Mouse (Mus musculus) forebrain, embryonic 14.5 days (tissue): ENCODE measurements around the gene Gria1. TPM values are rescaled to one million over a fixed set of nuclear protein-coding genes. Genes with fewer than 3 reads are reported as not detected.
A peak's percentile ranks its signal among the peaks of the same experiment; 100 is the strongest.

Source experiments
- ATAC-seq: fragments of 200-750 bp; cut with Nextera tagmentation; 2 replicates; pipeline ENCODE4 v1.8.0; 2017; ENCODE audit warnings: mild to moderate bottlenecking, moderate library complexity
- DNase-seq: peaks from one replicate; pipeline ENCODE4 v3.0.0-alpha.2; 2015; ENCODE audit warnings: low spot score
- H3K27ac ChIP-seq: fragments of 300-500 bp; sonication (generic); 2 replicates; pipeline ENCODE4 v1.5.1; 2014; ENCODE audit warnings: low read depth, mild to moderate bottlenecking, control low read depth, low read length, moderate library complexity
- H3K27me3 ChIP-seq: fragments of 300-500 bp; sonication (generic); replicated peaks from 2 replicates; pipeline ENCODE4 v1.6.1; 2014; ENCODE audit warnings: low read length, control low read depth, mixed read lengths; ENCODE audit not compliant: control insufficient read depth, insufficient read depth
- H3K36me3 ChIP-seq: fragments of 300-500 bp; sonication (generic); 2 replicates; pipeline ENCODE4 v1.6.1; 2014; ENCODE audit warnings: low read length, control low read depth; ENCODE audit not compliant: control insufficient read depth, insufficient read depth
- H3K4me1 ChIP-seq: fragments of 300-500 bp; sonication (generic); 2 replicates; pipeline ENCODE4 v1.6.1; 2014; ENCODE audit warnings: antibody characterized with exemption, low read length, control low read depth; ENCODE audit not compliant: control insufficient read depth, insufficient read depth
- H3K4me2 ChIP-seq: fragments of 300-500 bp; sonication (generic); 2 replicates; pipeline ENCODE4 v1.6.1; 2014; ENCODE audit warnings: mild to moderate bottlenecking, control low read depth, low read length
- H3K4me3 ChIP-seq: fragments of 300-500 bp; sonication (generic); 2 replicates; pipeline ENCODE4 v1.5.1; 2014; ENCODE audit warnings: low read depth, low read length, control low read depth
- H3K9ac ChIP-seq: fragments of 300-500 bp; sonication (generic); 2 replicates; pipeline ENCODE4 v1.6.1; 2014; ENCODE audit warnings: mild to moderate bottlenecking, low read length, control low read depth, moderate library complexity
- H3K9me3 ChIP-seq: fragments of 300-500 bp; sonication (generic); replicated peaks from 2 replicates; pipeline ENCODE4 v1.6.1; 2016; ENCODE audit warnings: low read length, control low read depth, mixed read lengths; ENCODE audit not compliant: control insufficient read depth
- WGBS: fragments of 180-500 bp; shearing (Covaris S2); extraction: QIAGEN DNeasy Blood & Tissue Kit; methylation state at CpG from one replicate; pipeline ENCODE4 v1.1.7; 2014; 5-methylcytosine and 5-hydroxymethylcytosine counted together
- polyA plus RNA-seq: library from polyadenylated mRNA; unstranded; fragments of >200 nt; fragmentation: Nextera tagmentation; extraction: Ambion mirVana; gene quantifications from 2 replicates; pipeline ENCODE4 v1.2.1, GENCODE M21; 2014

The Gria1 gene
- polyA plus RNA-seq, result 22.1 and 37.5 TPM in 2 replicates

DNA sequence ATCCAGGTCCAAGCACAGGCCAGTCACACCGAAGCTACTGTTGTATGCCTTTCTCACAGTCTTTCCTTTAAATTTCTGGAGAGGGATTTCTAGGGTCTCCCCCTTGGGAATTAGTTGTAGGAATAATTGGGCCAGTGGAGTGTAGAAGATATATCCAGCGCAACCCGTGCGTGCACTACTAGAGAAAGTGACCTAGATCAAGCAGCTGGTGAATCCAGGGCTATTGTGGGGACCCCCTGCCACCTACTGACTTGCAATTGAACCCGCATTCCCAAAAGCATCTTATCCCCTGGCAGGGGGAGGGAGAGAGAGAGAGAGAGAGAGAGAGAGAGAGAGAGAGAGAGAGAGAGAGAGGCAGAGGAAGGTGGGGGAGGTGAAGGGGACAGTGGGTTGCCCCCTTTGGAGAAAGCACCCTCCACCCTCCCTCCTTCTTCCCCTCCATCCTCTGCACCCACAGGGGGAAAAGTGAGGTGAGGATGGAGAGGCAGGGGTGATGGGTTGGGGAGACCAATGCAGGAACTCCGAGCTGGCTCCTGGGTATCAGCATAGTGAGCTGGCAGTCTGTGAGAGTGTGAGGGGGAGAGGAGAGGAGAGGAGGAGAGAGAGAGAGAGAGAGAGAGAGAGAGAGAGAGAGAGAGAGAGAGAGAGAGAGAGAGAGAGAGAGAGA, at the start of gene Gria1:
Gene Gria1 (plus strand): TSS at position 364 of the 667 bp plus-strand sequence.
- ATAC-seq (peak; percentile 68), DNase-seq (peak; percentile 36)
- H3K27me3 ChIP-seq, result no peaks in the 10 kb centered on the region
- H3K36me3 ChIP-seq, result no peaks in the 10 kb centered on the region
- WGBS, result 17% methylated on average over 6 of the region's 6 CpGs
- peak within 1 kb of the TSS; percentile 38 for H3K4me3 ChIP-seq
- no peaks in the 10 kb centered on the region for H3K4me1 ChIP-seq
- peak within 1 kb of the TSS; percentile 49 for H3K4me2 ChIP-seq
- H3K9ac ChIP-seq, result peak within 1 kb of the TSS; percentile 59
- no peaks in the 10 kb centered on the region for H3K9me3 ChIP-seq
- H3K27ac ChIP-seq, result peak within 1 kb of the TSS; percentile 73

GRCm38 (mm10) chr11:56961751-56962150, 49.4 kb upstream of the Gria1 start:
- 86% methylated on average over 3 of the region's 3 CpGs for WGBS
- H3K4me3 ChIP-seq, result no peak overlapping the region
- DNase-seq, result no peak

DNA sequence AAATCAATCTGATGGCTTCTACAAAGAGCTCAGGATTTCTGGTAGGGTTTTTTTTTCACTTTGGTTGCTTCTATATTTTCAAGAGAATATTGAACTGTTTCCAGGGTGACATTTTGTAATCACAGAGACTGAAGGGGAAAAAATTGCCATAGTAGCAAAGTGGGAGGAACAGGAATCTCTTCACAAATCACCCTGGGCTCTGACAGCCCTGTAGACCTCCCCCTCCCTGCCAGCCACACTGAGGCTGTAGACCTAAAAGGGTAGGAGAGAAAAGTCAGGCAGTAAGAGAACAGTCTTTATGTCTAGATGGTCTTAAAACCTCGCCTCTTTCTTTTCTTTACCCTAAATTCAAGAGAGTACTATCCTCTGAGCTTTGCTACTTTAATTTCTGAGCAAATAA, 38.4 kb upstream of the Gria1 start:
- Histone ChIP-seq H3K27me3 (no peaks in the 10 kb centered on the region), H3K9me3 (no peaks in the 10 kb centered on the region), H3K9ac (no peak overlapping the region), H3K36me3 (no peaks in the 10 kb centered on the region), H3K4me1 (no peaks in the 10 kb centered on the region), H3K4me2 (no peak overlapping the region), H3K27ac (no peak overlapping the region), H3K4me3 (no peak overlapping the region)
- WGBS, result 56% methylated on average over 1 of the region's 1 CpGs
- DNase-seq (no peak), ATAC-seq (no peak)

More at GRCm38 (mm10) chr11:56961751-56962150, 49.4 kb upstream of the Gria1 start:
- no peaks in the 10 kb centered on the region for H3K9me3 ChIP-seq
- no peak overlapping the region for H3K4me2 ChIP-seq
- H3K9ac ChIP-seq, result no peak overlapping the region
- H3K4me1 ChIP-seq, result no peaks in the 10 kb centered on the region
- no peak overlapping the region for H3K27ac ChIP-seq
- no peak for ATAC-seq
- no peaks in the 10 kb centered on the region for H3K27me3 ChIP-seq
- H3K36me3 ChIP-seq, result no peaks in the 10 kb centered on the region

GRCm38 (mm10) chr11:56984321-56985000, 26.7 kb upstream of the Gria1 start:
- Histone ChIP-seq H3K4me3 (no peak overlapping the region), H3K9ac (no peak overlapping the region), H3K4me2 (no peak overlapping the region), H3K4me1 (no peaks in the 10 kb centered on the region), H3K9me3 (no peaks in the 10 kb centered on the region), H3K36me3 (no peaks in the 10 kb centered on the region), H3K27me3 (no peaks in the 10 kb centered on the region), H3K27ac (no peak overlapping the region)
- DNase-seq, result peak; percentile 50
- WGBS, result 70% methylated on average over 3 of the region's 3 CpGs
- no peak for ATAC-seq

- no peak overlapping the region for H3K27ac ChIP-seq
Measured at GRCm38 (mm10) chr11:56985457-56985856, 25.7 kb upstream of the Gria1 start.

DNA sequence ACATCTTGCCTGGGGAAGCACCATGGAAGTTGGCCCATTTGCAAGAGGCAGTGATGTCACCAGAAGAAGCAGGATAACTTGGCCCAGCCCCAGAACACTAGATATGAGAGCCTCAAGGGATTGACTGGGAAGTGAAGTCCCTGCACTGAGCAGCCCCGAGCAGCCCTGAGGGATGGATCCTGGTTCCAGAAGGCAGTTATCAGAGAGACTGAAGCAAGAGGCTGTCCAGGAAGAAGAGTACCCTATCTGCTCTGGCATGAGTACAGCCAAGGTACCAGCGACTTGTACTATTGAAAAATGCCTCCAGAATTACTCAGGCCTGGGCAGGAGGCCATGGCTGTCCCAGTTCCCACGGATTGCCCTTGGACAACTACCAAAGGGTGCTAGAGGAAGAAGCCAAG, 11.6 kb upstream of the Gria1 start:
- WGBS, result 85% methylated on average over 3 of the region's 3 CpGs
- Histone ChIP-seq H3K4me2 (no peak overlapping the region), H3K27ac (no peak overlapping the region), H3K9me3 (no peaks in the 10 kb centered on the region), H3K4me3 (no peak overlapping the region), H3K4me1 (no peaks in the 10 kb centered on the region), H3K9ac (no peak overlapping the region), H3K36me3 (no peaks in the 10 kb centered on the region), H3K27me3 (no peaks in the 10 kb centered on the region)
- DNase-seq, result no peak
- ATAC-seq, result no peak

More at GRCm38 (mm10) chr11:56985457-56985856, 25.7 kb upstream of the Gria1 start:
- Histone ChIP-seq H3K9me3 (no peaks in the 10 kb centered on the region), H3K4me3 (no peak overlapping the region), H3K36me3 (no peaks in the 10 kb centered on the region), H3K27me3 (no peaks in the 10 kb centered on the region), H3K9ac (no peak overlapping the region), H3K4me1 (no peaks in the 10 kb centered on the region), H3K4me2 (no peak overlapping the region)
- ATAC-seq, result no peak
- no peak for DNase-seq
- 61% methylated on average over 4 of the region's 4 CpGs for WGBS

- H3K4me3 ChIP-seq, result no peak overlapping the region
- no peak overlapping the region for H3K27ac ChIP-seq
- no peaks in the 10 kb centered on the region for H3K9me3 ChIP-seq
- ATAC-seq (no peak), DNase-seq (no peak)
- no peaks in the 10 kb centered on the region for H3K36me3 ChIP-seq
- no peaks in the 10 kb centered on the region for H3K4me1 ChIP-seq
- no peaks in the 10 kb centered on the region for H3K27me3 ChIP-seq
- WGBS, result 23% methylated on average over 3 of the region's 3 CpGs
- no peak overlapping the region for H3K9ac ChIP-seq
- no peak overlapping the region for H3K4me2 ChIP-seq
Measured at GRCm38 (mm10) chr11:57004611-57005010, 6.6 kb upstream of the Gria1 start.

DNA sequence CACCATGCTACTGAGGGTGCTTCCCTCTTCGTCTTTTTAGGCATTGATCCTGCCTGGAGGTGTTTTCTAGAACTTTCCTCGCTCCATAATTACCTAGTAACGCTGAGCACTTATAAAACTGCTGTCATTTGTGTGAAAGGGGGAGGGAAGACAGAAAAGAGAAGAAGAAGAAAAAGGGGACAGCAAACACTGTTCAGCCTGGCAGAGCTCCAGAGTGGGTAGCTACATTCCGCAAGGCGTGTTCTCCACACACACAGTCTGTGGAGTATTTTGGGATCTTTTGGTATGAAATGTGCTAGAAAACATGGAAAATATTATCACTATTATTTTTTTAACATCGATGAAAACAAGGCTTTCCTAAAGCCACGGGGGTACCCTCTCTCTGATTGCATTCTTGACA, 5.8 kb upstream of the Gria1 start:
- Histone ChIP-seq H3K4me3 (no peak overlapping the region), H3K9me3 (no peaks in the 10 kb centered on the region)

GRCm38 (mm10) chr11:57007790-57008189, 3.4 kb upstream of the Gria1 start:
- Histone ChIP-seq H3K27me3 (no peaks in the 10 kb centered on the region), H3K36me3 (no peaks in the 10 kb centered on the region), H3K4me2 (no peak overlapping the region), H3K9me3 (no peaks in the 10 kb centered on the region), H3K27ac (no peak overlapping the region), H3K4me1 (no peaks in the 10 kb centered on the region), H3K4me3 (no peak overlapping the region), H3K9ac (no peak overlapping the region)
- WGBS, result 91% methylated on average over 4 of the region's 4 CpGs
- no peak for ATAC-seq
- DNase-seq, result no peak

More for the DNA sequence above, 5.8 kb upstream of the Gria1 start:
- Histone ChIP-seq H3K4me2 (no peak overlapping the region), H3K36me3 (no peaks in the 10 kb centered on the region), H3K9ac (no peak overlapping the region), H3K4me1 (no peaks in the 10 kb centered on the region), H3K27me3 (no peaks in the 10 kb centered on the region), H3K27ac (no peak overlapping the region)
- no peak for ATAC-seq
- peak; percentile 35 for DNase-seq
- 68% methylated on average over 7 of the region's 7 CpGs for WGBS
